Mouse (Mus musculus) forebrain, embryonic 13.5 days (tissue): ENCODE measurements around the gene Gramd1b. TPM values are rescaled to one million over a fixed set of nuclear protein-coding genes. Genes with fewer than 3 reads are reported as not detected.

ENCODE experiments used
- ATAC-seq: fragments of 200-750 bp; cut with Nextera tagmentation; 2 replicates; pipeline ENCODE4 v1.8.0; 2017
- H3K27ac ChIP-seq: fragments of 300-500 bp; sonication (generic); 2 replicates; pipeline ENCODE4 v1.5.1; 2015; ENCODE audit warnings: inconsistent platforms, mild to moderate bottlenecking, moderate library complexity
- H3K27me3 ChIP-seq: fragments of 300-500 bp; sonication (generic); 2 replicates; pipeline ENCODE4 v1.6.1; 2015; ENCODE audit warnings: mild to moderate bottlenecking, inconsistent platforms
- H3K36me3 ChIP-seq: fragments of 300-500 bp; sonication (generic); 2 replicates; pipeline ENCODE4 v1.6.1; 2015; ENCODE audit warnings: mild to moderate bottlenecking, inconsistent platforms; ENCODE audit not compliant: poor library complexity, severe bottlenecking
- H3K4me1 ChIP-seq: fragments of 300-500 bp; sonication (generic); 2 replicates; pipeline ENCODE4 v1.6.1; 2015; ENCODE audit warnings: inconsistent platforms
- H3K4me2 ChIP-seq: fragments of 300-500 bp; sonication (generic); 2 replicates; pipeline ENCODE4 v1.6.1; 2015; ENCODE audit warnings: inconsistent platforms, mild to moderate bottlenecking, moderate library complexity
- H3K4me3 ChIP-seq: fragments of 300-500 bp; sonication (generic); 2 replicates; pipeline ENCODE4 v1.5.1; 2015; ENCODE audit warnings: mild to moderate bottlenecking, inconsistent platforms
- H3K9ac ChIP-seq: fragments of 300-500 bp; sonication (generic); 2 replicates; pipeline ENCODE4 v1.6.1; 2015; ENCODE audit warnings: mild to moderate bottlenecking, inconsistent platforms
- H3K9me3 ChIP-seq: fragments of 300-500 bp; sonication (generic); replicated peaks from 2 replicates; pipeline ENCODE4 v1.6.1; 2016; ENCODE audit warnings: inconsistent platforms
- WGBS: fragments of 180-500 bp; shearing (Covaris S2); methylation state at CpG from one replicate; pipeline ENCODE4 v1.1.7; 2015; 5-methylcytosine and 5-hydroxymethylcytosine counted together
- polyA plus RNA-seq: library from polyadenylated mRNA; unstranded; fragments of >200 nt; fragmentation: Nextera tagmentation; extraction: Ambion mirVana; gene quantifications from 2 replicates; pipeline ENCODE4 v1.2.1, GENCODE M21; 2015

Gramd1b gene
- 7.8 and 8.1 TPM in 2 replicates for polyA plus RNA-seq

GRCm38 (mm10) chr9:40531027-40531621, at the start of gene Gramd1b:
Gene Gramd1b, minus strand, starts transcription at chr9:40531383.
- peak; percentile 80 for ATAC-seq
- Histone ChIP-seq H3K9me3 (no peaks in the 10 kb centered on the region), H3K4me2 (peak within 1 kb of the TSS; percentile 79), H3K36me3 (no peaks in the 10 kb centered on the region), H3K4me1 (peaks cover 7% of the 10 kb centered on the region; the same call in 1 of the 2 replicates), H3K4me3 (peak within 1 kb of the TSS; percentile 45), H3K27me3 (peaks cover 11% of the 10 kb centered on the region; the same call in 1 of the 2 replicates), H3K9ac (peak within 1 kb of the TSS; percentile 63), H3K27ac (no peak within 1 kb of the TSS)
- WGBS = under 1% methylated on average over 37 of the region's 40 CpGs

DNA sequence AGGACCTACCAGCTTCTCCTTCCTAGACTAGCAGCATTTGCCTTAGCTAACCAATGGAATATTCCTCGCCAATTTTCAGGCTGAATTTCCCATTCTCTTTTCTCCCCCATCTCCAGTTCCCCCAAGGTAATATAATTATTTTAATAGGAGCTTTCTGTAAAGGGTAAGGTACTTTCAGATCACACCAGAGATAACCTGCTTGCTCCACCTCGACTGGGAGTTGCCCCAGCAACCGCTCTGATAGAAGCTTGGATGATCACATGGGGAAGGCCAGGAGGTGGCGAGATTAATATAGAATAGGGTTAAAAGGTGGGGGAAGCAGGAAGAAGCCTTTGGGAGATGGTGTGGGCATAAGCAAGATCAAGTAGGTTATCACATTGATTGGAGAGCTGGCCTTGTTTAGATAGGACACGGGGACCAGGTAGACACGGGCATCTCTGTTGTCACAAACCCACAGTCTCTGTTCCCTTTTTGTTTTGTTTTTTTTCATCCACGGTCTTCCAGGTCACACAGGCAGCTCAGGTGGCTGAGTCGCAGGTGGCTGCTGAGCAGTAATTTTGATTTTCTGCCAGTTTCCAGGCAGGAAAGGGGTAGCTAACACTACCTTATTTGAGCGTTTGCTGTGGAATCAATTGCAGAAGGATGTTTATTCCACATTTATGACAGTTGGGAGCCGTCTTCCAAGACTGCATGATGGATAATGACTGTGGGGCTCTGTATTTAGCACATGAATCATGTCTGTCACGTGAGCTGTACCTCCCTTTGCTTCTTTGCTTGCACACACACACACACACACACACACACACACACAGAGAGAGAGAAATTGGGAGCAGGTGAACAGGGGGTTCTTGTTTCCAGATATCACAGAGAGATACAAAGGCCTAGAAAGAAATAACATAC, 47.8 kb upstream of the Gramd1b start:
- Histone ChIP-seq H3K27ac (no peak overlapping the region), H3K9ac (no peak overlapping the region)

GRCm38 (mm10) chr9:40577132-40577531, 45.9 kb upstream of the Gramd1b start:
- H3K4me2 ChIP-seq = no peak overlapping the region
- no peaks in the 10 kb centered on the region for H3K27me3 ChIP-seq
- no peak overlapping the region for H3K4me3 ChIP-seq
- whole genome bisulfite sequencing = 48% methylated on average over 7 of the region's 7 CpGs
- no peak overlapping the region for H3K9ac ChIP-seq
- no peak overlapping the region for H3K27ac ChIP-seq
- H3K9me3 ChIP-seq = no peaks in the 10 kb centered on the region
- H3K4me1 ChIP-seq = peaks cover 11% of the 10 kb centered on the region; the same call in 1 of the 2 replicates
- ATAC-seq = no peak
- H3K36me3 ChIP-seq = no peaks in the 10 kb centered on the region

More for the DNA sequence above, 47.8 kb upstream of the Gramd1b start:
- no peaks in the 10 kb centered on the region for H3K36me3 ChIP-seq
- no peak overlapping the region for H3K4me3 ChIP-seq
- H3K27me3 ChIP-seq = no peaks in the 10 kb centered on the region
- H3K4me2 ChIP-seq = no peak overlapping the region
- no peaks in the 10 kb centered on the region for H3K9me3 ChIP-seq
- H3K4me1 ChIP-seq = peaks cover 11% of the 10 kb centered on the region; the same call in 1 of the 2 replicates
- WGBS = 77% methylated on average over 11 of the region's 11 CpGs
- peak; percentile 19; the same call in 1 of the 2 replicates for ATAC-seq

DNA sequence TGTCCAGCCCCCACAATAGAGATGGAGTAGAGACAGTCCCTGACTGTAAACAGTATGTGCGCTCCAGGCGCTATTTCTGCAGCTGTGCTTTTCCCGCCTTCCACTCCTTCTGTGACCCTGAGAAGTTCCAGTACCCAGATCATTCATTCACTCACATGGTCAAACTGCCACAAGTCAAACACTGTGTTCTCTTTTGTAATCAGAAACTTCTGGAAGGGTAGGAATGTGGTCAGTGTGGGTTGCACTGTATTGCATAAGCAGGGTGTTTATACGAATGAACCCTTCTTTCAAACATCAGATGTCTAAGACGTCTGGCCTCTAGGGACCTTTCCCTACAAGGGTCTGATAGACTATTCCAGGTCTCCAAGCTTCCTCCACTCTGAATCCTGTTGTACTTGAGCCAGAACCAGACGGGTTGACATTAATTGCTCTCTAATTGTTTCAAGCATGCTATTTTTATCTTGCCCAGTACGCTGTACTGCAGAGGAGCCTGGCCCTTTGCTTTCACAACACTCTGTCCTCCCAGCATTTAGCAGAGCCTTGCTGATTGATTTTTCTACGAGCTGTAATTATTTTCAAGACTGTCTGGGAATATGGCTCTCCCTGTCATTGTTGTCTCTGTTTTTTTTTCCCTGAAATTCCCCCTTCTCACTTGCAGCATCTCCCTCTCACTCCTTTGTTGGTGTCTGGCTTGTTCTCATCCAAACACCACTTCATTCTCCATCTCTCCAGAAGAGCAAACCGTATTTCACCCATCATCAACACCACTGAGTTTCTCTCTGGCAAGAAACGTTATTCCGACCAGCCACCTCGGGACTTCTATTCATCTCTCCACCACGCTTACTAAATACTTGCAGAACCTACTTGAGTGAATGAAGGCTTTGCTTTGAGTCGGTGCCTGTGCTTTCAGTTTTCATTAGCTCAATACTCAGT, 44.1 kb upstream of the Gramd1b start:
- Histone ChIP-seq H3K9ac (no peak overlapping the region), H3K9me3 (no peaks in the 10 kb centered on the region), H3K4me2 (no peak overlapping the region), H3K4me3 (no peak overlapping the region), H3K4me1 (peaks cover 11% of the 10 kb centered on the region; the same call in 1 of the 2 replicates), H3K36me3 (no peaks in the 10 kb centered on the region), H3K27ac (peak overlapping the region; percentile 14; the same call in 1 of the 2 replicates), H3K27me3 (no peaks in the 10 kb centered on the region)
- ATAC-seq = 0 out of 2 replicates have a peak, but pooled peaks have one; percentile 17
- WGBS = 65% methylated on average over 14 of the region's 14 CpGs

GRCm38 (mm10) chr9:40571280-40571679, 40.1 kb upstream of the Gramd1b start:
- Histone ChIP-seq H3K4me3 (no peak overlapping the region), H3K9me3 (no peaks in the 10 kb centered on the region), H3K27me3 (no peaks in the 10 kb centered on the region), H3K9ac (no peak overlapping the region), H3K36me3 (no peaks in the 10 kb centered on the region), H3K4me2 (no peak overlapping the region), H3K4me1 (peaks cover 11% of the 10 kb centered on the region; the same call in 1 of the 2 replicates), H3K27ac (no peak overlapping the region)
- whole genome bisulfite sequencing = 46% methylated on average over 2 of the region's 2 CpGs
- no peak for ATAC-seq

- Histone ChIP-seq H3K27ac (no peak overlapping the region), H3K4me3 (no peak overlapping the region), H3K9ac (no peak overlapping the region), H3K9me3 (no peaks in the 10 kb centered on the region), H3K4me1 (no peaks in the 10 kb centered on the region), H3K27me3 (no peaks in the 10 kb centered on the region), H3K36me3 (no peaks in the 10 kb centered on the region), H3K4me2 (no peak overlapping the region)
- WGBS = 72% methylated on average over 8 of the region's 8 CpGs
- ATAC-seq = no peak
Measured at GRCm38 (mm10) chr9:40568070-40568469, 36.9 kb upstream of the Gramd1b start.

- Histone ChIP-seq H3K27ac (no peak overlapping the region), H3K9ac (no peak overlapping the region), H3K4me2 (no peak overlapping the region), H3K4me1 (no peaks in the 10 kb centered on the region), H3K27me3 (no peaks in the 10 kb centered on the region), H3K9me3 (no peaks in the 10 kb centered on the region), H3K36me3 (no peaks in the 10 kb centered on the region), H3K4me3 (no peak overlapping the region)
- ATAC-seq = no peak
Measured at GRCm38 (mm10) chr9:40563750-40564149, 32.6 kb upstream of the Gramd1b start.

DNA sequence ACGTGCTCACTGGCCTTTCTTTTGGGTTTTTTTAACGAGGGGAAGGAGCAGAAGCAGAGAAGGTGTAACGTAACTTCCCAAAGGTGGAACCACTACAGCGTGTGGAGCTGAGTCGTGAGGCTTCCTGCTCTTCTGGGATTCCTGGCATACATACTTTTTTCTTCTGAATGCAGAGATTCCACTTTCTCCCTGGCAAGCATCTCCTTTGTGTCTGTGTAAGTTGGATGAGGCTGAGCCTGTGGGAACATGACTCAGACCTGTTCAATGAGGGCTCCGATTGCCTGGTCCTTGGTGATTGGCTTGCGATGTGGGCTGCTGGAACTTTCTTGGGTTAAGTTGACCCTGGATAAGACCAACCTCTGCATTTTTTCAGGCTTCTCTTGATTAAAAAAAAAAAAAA, 28.5 kb upstream of the Gramd1b start:
- Histone ChIP-seq H3K9ac (no peak overlapping the region), H3K4me2 (no peak overlapping the region), H3K4me1 (no peaks in the 10 kb centered on the region), H3K36me3 (no peaks in the 10 kb centered on the region), H3K27me3 (no peaks in the 10 kb centered on the region), H3K27ac (no peak overlapping the region), H3K9me3 (no peaks in the 10 kb centered on the region), H3K4me3 (no peak overlapping the region)
- WGBS = 79% methylated on average over 7 of the region's 7 CpGs
- no peak for ATAC-seq

DNA sequence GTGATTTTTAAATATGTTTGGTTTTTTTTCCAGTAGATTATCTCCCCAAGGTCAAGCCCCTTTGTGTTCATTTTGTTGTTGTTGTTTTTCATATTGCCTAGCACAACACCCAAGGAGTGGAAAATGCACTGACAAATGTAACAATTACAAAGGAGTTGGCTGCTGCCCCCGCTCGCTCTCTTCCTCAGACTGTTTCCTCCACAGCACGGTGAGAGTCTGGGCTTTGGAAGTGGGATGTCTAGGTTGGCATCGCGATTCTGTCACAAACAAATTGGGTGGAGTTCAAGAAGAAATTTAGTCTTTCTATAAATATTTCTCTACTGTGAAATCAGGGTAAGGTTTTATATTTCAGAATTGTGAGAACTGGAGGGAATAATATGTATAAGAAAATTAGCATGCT, 26.6 kb upstream of the Gramd1b start:
- WGBS = 85% methylated on average over 5 of the region's 5 CpGs
- H3K27ac ChIP-seq = no peak overlapping the region
- no peak overlapping the region for H3K4me3 ChIP-seq
- no peaks in the 10 kb centered on the region for H3K9me3 ChIP-seq
- H3K4me1 ChIP-seq = no peaks in the 10 kb centered on the region
- H3K9ac ChIP-seq = no peak overlapping the region
- no peak overlapping the region for H3K4me2 ChIP-seq
- H3K27me3 ChIP-seq = no peaks in the 10 kb centered on the region
- no peak for ATAC-seq
- no peaks in the 10 kb centered on the region for H3K36me3 ChIP-seq

DNA sequence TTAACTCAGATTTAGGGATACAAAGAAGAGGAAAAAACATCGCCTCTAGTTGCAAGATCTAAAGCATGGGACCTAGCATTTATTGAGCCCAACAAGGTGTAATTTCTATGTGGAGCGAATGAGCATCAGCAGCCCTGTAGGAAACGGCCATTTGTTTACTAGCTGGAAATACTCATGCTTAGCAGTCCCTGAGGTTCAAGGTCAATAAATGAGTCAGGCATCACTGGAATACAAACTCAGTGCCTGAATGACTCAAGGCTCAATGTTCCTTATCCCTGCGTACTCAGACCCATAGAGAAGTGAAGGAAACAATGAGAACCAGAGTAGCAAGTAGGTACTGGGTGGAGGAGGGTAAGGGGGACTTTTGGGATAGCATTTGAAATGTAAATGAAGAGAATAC, 25.2 kb upstream of the Gramd1b start:
- H3K27ac ChIP-seq = no peak overlapping the region
- H3K4me3 ChIP-seq = no peak overlapping the region
- no peak overlapping the region for H3K9ac ChIP-seq
- no peak overlapping the region for H3K4me2 ChIP-seq
- ATAC-seq = no peak
- H3K9me3 ChIP-seq = no peaks in the 10 kb centered on the region
- no peaks in the 10 kb centered on the region for H3K36me3 ChIP-seq
- no peaks in the 10 kb centered on the region for H3K4me1 ChIP-seq
- no peaks in the 10 kb centered on the region for H3K27me3 ChIP-seq
- WGBS = 75% methylated on average over 4 of the region's 4 CpGs

DNA sequence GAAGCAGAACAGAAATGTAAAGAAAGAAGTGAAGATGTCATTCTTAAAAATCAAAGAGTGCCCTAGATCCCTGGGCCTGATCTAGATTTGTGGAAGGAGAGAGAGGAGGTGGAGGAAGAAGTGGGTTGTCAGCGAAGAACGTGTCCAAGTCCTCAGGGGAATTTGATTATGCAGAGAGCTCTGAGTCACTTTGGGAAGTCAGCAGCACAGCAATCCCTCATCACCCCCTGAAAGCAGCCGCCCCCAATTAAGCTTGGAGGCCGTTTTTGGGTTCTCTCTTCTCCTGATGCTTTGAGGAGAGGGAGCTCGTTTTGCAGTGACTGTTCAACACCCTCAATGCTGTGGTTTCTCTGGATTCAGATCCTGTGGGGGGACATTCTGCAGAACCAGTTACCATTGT, 24.1 kb upstream of the Gramd1b start:
- Histone ChIP-seq H3K9me3 (no peaks in the 10 kb centered on the region), H3K27ac (no peak overlapping the region), H3K9ac (no peak overlapping the region), H3K4me2 (no peak overlapping the region), H3K27me3 (no peaks in the 10 kb centered on the region), H3K4me1 (no peaks in the 10 kb centered on the region), H3K4me3 (no peak overlapping the region), H3K36me3 (no peaks in the 10 kb centered on the region)
- WGBS = 75% methylated on average over 5 of the region's 5 CpGs
- no peak for ATAC-seq
